Mouse (Mus musculus) liver, embryonic 11.5 days (tissue): ENCODE data around the gene Cd200r4. TPM values are rescaled to one million over a fixed set of nuclear protein-coding genes. Genes with fewer than 3 reads are reported as not detected.

Source experiments
- polyA plus RNA-seq: library from polyadenylated mRNA; unstranded; fragments of >200 nt; fragmentation: Nextera tagmentation; extraction: Ambion mirVana; gene quantifications from 2 replicates; pipeline ENCODE4 v1.2.1, GENCODE M21; 2014

Gene Cd200r4
- polyA plus RNA-seq, 1 experiment from 2014 or later, result 0.51 TPM

Other genes with a start within 250 kb of the Cd200r4 start
- gene Nepro, start 87.4 kb upstream of the Cd200r4 start, polyA plus RNA-seq, result 10.1 and 10.4 TPM in 2 replicates
- gene Gtpbp8, start 65.4 kb upstream of the Cd200r4 start, polyA plus RNA-seq, result 30.3 and 32.5 TPM in 2 replicates
- 5.9 and 6.1 TPM in 2 replicates for gene Cd200r1, start 46.0 kb upstream of the Cd200r4 start, polyA plus RNA-seq
- gene Cd200r2, start 55.4 kb downstream of the Cd200r4 start, polyA plus RNA-seq, result not detected in 2 replicates
- 0.58 and 0.64 TPM in 2 replicates for gene Cd200r3, start 131.9 kb downstream of the Cd200r4 start, polyA plus RNA-seq